ENCODE assay signal across 8 mouse cellular contexts in the genomic region with DNA sequence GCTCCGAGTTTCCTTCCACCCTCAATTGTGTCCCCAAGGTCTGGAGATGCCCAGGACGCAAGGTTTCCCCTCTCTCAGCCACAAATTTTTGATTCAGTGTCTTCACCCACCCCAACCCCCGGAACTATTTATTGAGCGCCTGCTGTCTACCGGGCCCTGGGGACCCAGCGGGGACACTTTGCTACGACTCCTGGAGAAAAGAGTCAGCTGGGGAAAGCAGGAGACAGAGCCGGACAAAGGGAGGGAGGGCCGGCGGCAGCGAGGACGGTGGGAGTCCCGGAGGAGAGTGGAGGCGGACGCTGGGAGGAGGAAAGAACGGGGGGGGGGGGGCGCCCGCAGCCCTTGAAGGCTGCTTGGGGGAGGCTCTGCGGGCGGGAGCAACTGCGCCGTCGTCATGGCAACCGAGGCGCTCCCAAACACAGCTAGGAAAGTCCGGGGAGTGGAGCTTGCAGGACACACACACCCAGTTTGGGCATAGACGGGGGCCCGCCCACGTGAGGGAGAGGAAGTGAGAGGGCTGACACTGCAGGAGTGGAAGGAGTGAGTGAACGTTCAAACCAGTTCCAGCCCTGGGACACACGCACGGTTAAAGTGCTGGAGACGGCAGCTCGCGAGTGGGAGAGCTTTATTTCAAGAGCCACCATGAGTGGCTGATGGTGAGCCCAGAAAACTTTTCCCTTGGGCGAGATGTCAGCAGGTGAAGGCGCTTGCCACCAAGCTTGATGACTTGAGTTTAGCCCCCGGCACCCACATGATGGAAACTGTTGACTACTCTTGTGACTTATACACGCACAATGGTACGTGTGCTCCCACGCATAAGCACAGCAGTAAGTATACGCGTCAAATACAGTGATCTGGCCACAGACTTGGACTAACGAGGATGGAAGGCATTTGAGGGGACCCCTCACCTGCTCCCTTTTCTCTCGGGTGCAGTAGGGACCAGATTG. TPM values are rescaled to one million over a fixed set of nuclear protein-coding genes. Genes with fewer than 3 reads are reported as not detected.
DNase-seq lines count a peak whose midpoint lies in the region; ATAC-seq and TF ChIP-seq lines count a peak whose summit lies in the region.

No protein-coding gene starts in this region.

- peak; percentile 56 for ATAC-seq in forebrain, embryonic 12.5 days (ENCODE audit: low FRiP score)
- ATAC-seq in heart, postnatal 0 days (ENCODE audit: insufficient read depth, low read depth) = peak; percentile 66
- peak; percentile 42 for ATAC-seq in neural tube, embryonic 13.5 days (ENCODE audit: low read depth)

- DNase-seq in CD8-positive naive resting alpha-beta T cell, adult 2 months (ENCODE audit: low read depth in 2 of 2, low spot score in 2 of 2) = peak; percentile 76 to 78
- peak; percentile 92 for DNase-seq in heart, postnatal 0 days (ENCODE audit: low spot score)
- peak; percentile 92 to 96 for DNase-seq in kidney, postnatal 25 days
- DNase-seq in lung, adult 18-20 months = peak; percentile 96 to 98
- peak; percentile 94 for DNase-seq in testis, postnatal 10 days (ENCODE audit: low spot score)

- H3K36me3 ChIP-seq in forebrain, embryonic 12.5 days (replicated peaks) = no peaks in the 10 kb centered on the region
- H3K36me3 ChIP-seq in heart, postnatal 0 days (replicated peaks; ENCODE audit: control insufficient read depth, insufficient read depth, low read length) = no peaks in the 10 kb centered on the region
- H3K36me3 ChIP-seq in neural tube, embryonic 13.5 days = no peaks in the 10 kb centered on the region

- WGBS in forebrain, embryonic 12.5 days = 1% methylated on average over 45 of the region's 45 CpGs
- under 1% methylated on average over 42 of the region's 45 CpGs for WGBS in heart, postnatal 0 days
- WGBS in neural tube, embryonic 13.5 days = under 1% methylated on average over 44 of the region's 45 CpGs

- no peaks in the 10 kb centered on the region for H3K9me3 ChIP-seq in forebrain, embryonic 12.5 days
- H3K9me3 ChIP-seq in heart, postnatal 0 days (replicated peaks; ENCODE audit: control insufficient read depth, low read length) = no peaks in the 10 kb centered on the region
- H3K9me3 ChIP-seq in neural tube, embryonic 13.5 days = no peaks in the 10 kb centered on the region

- H3K4me2 ChIP-seq in forebrain, embryonic 12.5 days = peak overlapping the region; percentile 92
- peak overlapping the region; percentile 96 for H3K4me2 ChIP-seq in heart, postnatal 0 days (ENCODE audit: low read depth, low read length)
- H3K4me2 ChIP-seq in neural tube, embryonic 13.5 days = peak overlapping the region; percentile 88

- peak overlapping the region; percentile 59 for H3K9ac ChIP-seq in forebrain, embryonic 12.5 days
- H3K9ac ChIP-seq in heart, postnatal 0 days (replicated peaks; ENCODE audit: low read depth, low read length) = peak overlapping the region; percentile 52
- H3K9ac ChIP-seq in neural tube, embryonic 13.5 days = peak overlapping the region; percentile 68

- no peak; the same call in 1 of the 2 replicates for TF ChIP-seq EP300 in heart, postnatal 0 days (IDR thresholded peaks at IDR 0.05; ENCODE audit: low read depth)

- H3K27me3 ChIP-seq in forebrain, embryonic 12.5 days = peaks cover 19% of the 10 kb centered on the region; the same call in 1 of the 2 replicates
- no peaks in the 10 kb centered on the region for H3K27me3 ChIP-seq in heart, postnatal 0 days (ENCODE audit: control insufficient read depth, insufficient read depth, low read length)
- no peaks in the 10 kb centered on the region for H3K27me3 ChIP-seq in neural tube, embryonic 13.5 days

- peak overlapping the region; percentile 65 for H3K4me3 ChIP-seq in brown adipose tissue, adult 24 weeks (ENCODE audit: insufficient read depth, low read depth, low read length)
- H3K4me3 ChIP-seq in forebrain, embryonic 12.5 days (replicated peaks) = peak overlapping the region; percentile 44
- peak overlapping the region; percentile 56 for H3K4me3 ChIP-seq in heart, postnatal 0 days (ENCODE audit: low read depth, low read length)
- peak overlapping the region; percentile 82 for H3K4me3 ChIP-seq in neural tube, embryonic 13.5 days

- no peak for TF ChIP-seq CTCF in heart, postnatal 0 days (IDR thresholded peaks at IDR 0.05; ENCODE audit: low read depth)

- peaks cover 3% of the 10 kb centered on the region; the same call in 1 of the 2 replicates for H3K4me1 ChIP-seq in brown adipose tissue, adult 24 weeks (ENCODE audit: control insufficient read depth, insufficient read depth, insufficient read length, low read length)
- H3K4me1 ChIP-seq in forebrain, embryonic 12.5 days = peaks cover 55% of the 10 kb centered on the region
- H3K4me1 ChIP-seq in heart, postnatal 0 days (ENCODE audit: control insufficient read depth, insufficient read depth) = peaks cover 11% of the 10 kb centered on the region; the same call in 1 of the 2 replicates
- H3K4me1 ChIP-seq in neural tube, embryonic 13.5 days (replicated peaks) = peaks cover 65% of the 10 kb centered on the region

- H3K27ac ChIP-seq in brown adipose tissue, adult 24 weeks (replicated peaks; ENCODE audit: low read depth, low read length) = peak overlapping the region; percentile 91
- H3K27ac ChIP-seq in forebrain, embryonic 12.5 days = peak overlapping the region; percentile 90
- H3K27ac ChIP-seq in heart, postnatal 0 days (ENCODE audit: low read depth) = peak overlapping the region; percentile 92
- H3K27ac ChIP-seq in neural tube, embryonic 13.5 days (replicated peaks) = peak overlapping the region; percentile 93

RNA-seq across cellular contexts. Expression of gene Ssbp4, which starts 1.4 kb away (rescaled TPM):
- polyA plus RNA-seq in brown adipose tissue, adult 24 weeks (2012; ENCODE audit: insufficient read depth, insufficient read length, missing spikeins) = 29.6 and 45.0 TPM in 2 replicates
- 97.4 and 106 TPM in 2 replicates for polyA plus RNA-seq in forebrain, embryonic 12.5 days (2016; fragmentation: Nextera tagmentation; extraction: Ambion mirVana)
- 107 and 143 TPM in 2 replicates for total RNA-seq in heart, postnatal 0 days (2014; rRNA removed; ENCODE audit: low replicate concordance)
- 55.6 and 57.3 TPM in 2 replicates for polyA plus RNA-seq in heart, postnatal 0 days (2015; fragmentation: Nextera tagmentation; extraction: Ambion mirVana)
- 117 and 141 TPM in 2 replicates for polyA plus RNA-seq in neural tube, embryonic 13.5 days (2015; fragmentation: Nextera tagmentation; extraction: Ambion mirVana)

RNA-seq across cellular contexts. Expression of gene Lrrc25, which starts 5.8 kb away (rescaled TPM):
- polyA plus RNA-seq in brown adipose tissue, adult 24 weeks (2012; ENCODE audit: insufficient read depth, insufficient read length, missing spikeins) = 2.0 TPM in 2 replicates
- polyA plus RNA-seq in forebrain, embryonic 12.5 days (2016; fragmentation: Nextera tagmentation; extraction: Ambion mirVana) = 0.31 and 0.45 TPM in 2 replicates
- 1.5 and 2.2 TPM in 2 replicates for total RNA-seq in heart, postnatal 0 days (2014; rRNA removed; ENCODE audit: low replicate concordance)
- 1.3 and 1.6 TPM in 2 replicates for polyA plus RNA-seq in heart, postnatal 0 days (2015; fragmentation: Nextera tagmentation; extraction: Ambion mirVana)
- polyA plus RNA-seq in neural tube, embryonic 13.5 days (2015; fragmentation: Nextera tagmentation; extraction: Ambion mirVana) = 1.5 and 1.8 TPM in 2 replicates

RNA-seq across cellular contexts. Expression of gene Isyna1, which starts 15.9 kb away (rescaled TPM):
- 7.7 and 17.4 TPM in 2 replicates for polyA plus RNA-seq in brown adipose tissue, adult 24 weeks (2012; ENCODE audit: insufficient read depth, insufficient read length, missing spikeins)
- 101 and 107 TPM in 2 replicates for polyA plus RNA-seq in forebrain, embryonic 12.5 days (2016; fragmentation: Nextera tagmentation; extraction: Ambion mirVana)
- total RNA-seq in heart, postnatal 0 days (2014; rRNA removed; ENCODE audit: low replicate concordance) = 111 and 125 TPM in 2 replicates
- 53.3 and 59.6 TPM in 2 replicates for polyA plus RNA-seq in heart, postnatal 0 days (2015; fragmentation: Nextera tagmentation; extraction: Ambion mirVana)
- polyA plus RNA-seq in neural tube, embryonic 13.5 days (2015; fragmentation: Nextera tagmentation; extraction: Ambion mirVana) = 113 and 115 TPM in 2 replicates

RNA-seq across cellular contexts. Expression of gene Gdf15, which starts 22.1 kb away (rescaled TPM):
- 1.7 TPM in 2 replicates for polyA plus RNA-seq in brown adipose tissue, adult 24 weeks (2012; ENCODE audit: insufficient read depth, insufficient read length, missing spikeins)
- polyA plus RNA-seq in forebrain, embryonic 12.5 days (2016; fragmentation: Nextera tagmentation; extraction: Ambion mirVana) = 0.14 TPM in 1 of 2 replicates, not detected in the other
- total RNA-seq in heart, postnatal 0 days (2014; rRNA removed; ENCODE audit: low replicate concordance) = 0.15 and 5.4 TPM in 2 replicates
- polyA plus RNA-seq in heart, postnatal 0 days (2015; fragmentation: Nextera tagmentation; extraction: Ambion mirVana) = 1.4 and 1.7 TPM in 2 replicates
- not detected in 2 replicates for polyA plus RNA-seq in neural tube, embryonic 13.5 days (2015; fragmentation: Nextera tagmentation; extraction: Ambion mirVana)

RNA-seq across cellular contexts. Expression of gene Pgpep1, which starts 50.1 kb away (rescaled TPM):
- 31.0 and 37.7 TPM in 2 replicates for polyA plus RNA-seq in brown adipose tissue, adult 24 weeks (2012; ENCODE audit: insufficient read depth, insufficient read length, missing spikeins)
- 69.3 and 70.4 TPM in 2 replicates for polyA plus RNA-seq in forebrain, embryonic 12.5 days (2016; fragmentation: Nextera tagmentation; extraction: Ambion mirVana)
- 18.0 and 36.3 TPM in 2 replicates for total RNA-seq in heart, postnatal 0 days (2014; rRNA removed; ENCODE audit: low replicate concordance)
- polyA plus RNA-seq in heart, postnatal 0 days (2015; fragmentation: Nextera tagmentation; extraction: Ambion mirVana) = 26.9 and 29.1 TPM in 2 replicates
- polyA plus RNA-seq in neural tube, embryonic 13.5 days (2015; fragmentation: Nextera tagmentation; extraction: Ambion mirVana) = 102 and 108 TPM in 2 replicates

Comparison
In these comparisons a context has a peak if more than half of its experiments do, and no peak if none do; other contexts are left out.
1. Peak in every context shown above with its lines: DNase-seq, ATAC-seq, H3K4me3 ChIP-seq and H3K27ac ChIP-seq.